Mouse (Mus musculus) thymus, postnatal 10 days (tissue): ENCODE measurements around the gene 1700022I11Rik.
"Not testable (repeated sequence)": the region's sequence is repeated elsewhere in the genome, so short reads cannot be mapped to it uniquely, and the experiment has no call there.

Experiments
- DNase-seq, 2 experiments: peaks; one replicate each; pipeline ENCODE4 v3.0.0; 2021; ENCODE audit warnings: low spot score in 2 of 2

Gene 1700022I11Rik

GRCm38 (mm10) chr4:42951206-42952195, 17.9 kb upstream of the 1700022I11Rik start:
- DNase-seq: no peak

DNA sequence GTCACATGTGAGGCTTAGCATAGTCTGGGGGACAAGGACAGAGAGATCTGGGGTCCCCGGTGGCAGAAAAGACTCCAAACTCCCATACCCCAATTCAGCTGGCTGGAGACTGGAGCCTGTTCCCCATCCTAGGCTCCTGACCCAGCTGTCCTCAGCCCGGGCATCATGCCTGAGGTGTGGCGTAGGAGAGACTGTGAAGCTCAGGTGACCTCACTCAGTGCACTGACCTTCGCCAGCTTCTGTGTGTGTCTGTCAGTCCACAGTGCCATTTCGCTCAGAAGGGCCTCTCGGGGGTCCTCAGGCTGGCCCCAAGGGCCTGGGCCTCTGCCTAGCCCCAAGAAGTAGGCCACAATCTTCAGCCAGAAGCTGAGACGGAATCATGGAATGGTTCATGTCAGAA, 16.8 kb upstream of the 1700022I11Rik start:
- DNase-seq: no peak

GRCm38 (mm10) chr4:42953435-42954094, 15.8 kb upstream of the 1700022I11Rik start:
- no peak for DNase-seq

- DNase-seq: peak in 1 of 2 experiments; percentile 39
Observed at GRCm38 (mm10) chr4:42954297-42954696, 15.1 kb upstream of the 1700022I11Rik start.

DNA sequence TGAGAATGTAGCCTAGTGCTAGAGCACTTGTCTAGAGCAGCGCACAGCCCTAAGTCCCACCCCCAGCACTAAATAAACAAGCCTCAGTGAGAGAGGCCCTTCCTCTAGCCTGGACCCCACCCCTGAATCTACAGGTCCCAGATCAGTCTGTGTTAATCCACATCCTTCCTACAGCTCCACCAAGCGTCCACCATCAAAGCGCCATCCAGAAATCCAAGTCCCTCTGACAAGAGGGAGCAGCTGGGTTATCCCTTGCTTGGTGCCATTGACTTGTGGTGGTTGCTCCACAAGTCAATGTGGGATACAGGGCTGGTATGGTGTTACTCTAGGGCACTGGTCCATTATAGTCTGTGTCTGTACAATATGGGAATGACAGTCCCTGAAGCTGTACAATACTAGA, 14.2 kb upstream of the 1700022I11Rik start:
- no peak for DNase-seq

GRCm38 (mm10) chr4:42956581-42956980, 12.8 kb upstream of the 1700022I11Rik start:
- no peak for DNase-seq

DNA sequence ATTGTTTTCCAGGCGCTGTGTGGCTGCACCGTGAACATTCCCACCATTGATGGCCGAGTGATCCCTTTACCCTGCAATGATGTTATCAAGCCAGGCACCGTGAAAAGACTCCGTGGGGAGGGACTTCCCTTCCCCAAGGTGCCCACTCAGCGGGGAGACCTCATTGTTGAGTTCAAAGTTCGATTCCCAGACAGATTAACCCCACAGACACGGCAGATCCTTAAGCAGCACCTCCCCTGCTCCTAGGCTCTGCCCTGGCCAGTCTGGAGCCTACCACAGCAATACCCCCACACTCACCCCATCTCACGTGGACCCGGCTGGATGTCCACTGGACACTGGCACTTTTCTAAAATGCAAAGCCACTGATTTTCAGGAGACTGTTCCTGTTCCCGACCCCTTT, 12.1 kb upstream of the 1700022I11Rik start:
- no peak for DNase-seq

DNA sequence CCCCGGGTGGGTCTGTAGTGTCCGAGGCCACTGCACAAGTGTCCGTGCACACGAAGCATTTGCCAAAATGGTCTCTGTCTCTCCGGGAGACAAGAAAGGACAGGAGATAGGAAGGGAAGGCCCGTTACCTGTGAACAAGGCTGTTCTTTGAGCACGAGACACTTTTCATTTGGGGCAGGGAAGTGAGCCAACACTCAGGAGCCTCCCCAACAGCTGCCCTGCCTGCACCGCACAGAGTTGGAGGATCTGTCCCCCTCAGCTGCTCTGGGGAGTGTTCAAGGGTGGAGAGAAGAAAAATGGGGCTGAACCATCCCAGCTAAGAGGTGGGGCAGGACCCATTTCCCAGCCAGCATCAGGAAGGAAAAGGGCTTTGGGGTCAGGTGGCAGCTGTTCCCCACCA, 11.4 kb upstream of the 1700022I11Rik start:
- DNase-seq: no peak

DNA sequence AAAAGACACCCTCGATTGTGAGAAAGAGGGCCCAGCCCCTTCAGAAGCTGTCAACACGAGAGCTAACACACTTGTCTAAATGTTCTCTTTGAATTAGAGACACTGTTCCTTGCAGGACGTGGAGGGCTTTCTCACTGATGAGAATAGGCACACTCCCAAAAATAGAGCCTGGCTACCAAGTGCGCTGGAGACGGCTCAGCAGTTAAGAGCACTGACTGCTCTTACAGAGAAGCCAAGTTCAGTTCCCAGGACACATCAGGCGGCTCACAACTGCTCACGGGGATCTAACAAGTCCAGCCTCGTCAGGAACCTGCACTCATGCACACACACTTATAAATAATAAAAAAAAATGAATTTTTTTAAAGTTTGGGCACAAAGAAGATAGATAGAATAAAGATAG, 10.5 kb upstream of the 1700022I11Rik start:
- no peak for DNase-seq

GRCm38 (mm10) chr4:42959382-42959781, 10.0 kb upstream of the 1700022I11Rik start:
- no peak for DNase-seq

DNA sequence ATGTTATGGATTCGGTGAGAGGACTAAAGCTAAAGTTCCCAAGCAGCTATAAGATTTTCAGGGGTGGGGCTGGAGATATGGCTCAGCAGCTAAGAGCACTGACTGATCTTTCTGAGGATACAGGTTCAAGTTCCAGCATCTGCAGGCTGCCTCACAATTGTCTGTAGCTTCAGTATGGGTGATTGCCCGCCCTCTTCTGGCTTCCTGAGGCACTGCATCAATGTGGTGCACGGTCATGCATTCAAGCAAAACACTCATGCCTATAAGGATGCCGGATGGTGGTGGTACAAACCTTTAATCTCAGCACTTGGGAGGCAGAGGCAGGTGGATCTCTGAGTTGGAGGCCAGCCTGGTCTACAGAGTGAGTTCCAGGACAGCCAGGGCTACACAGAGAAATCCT, 7.8 kb upstream of the 1700022I11Rik start:
- peak in 1 of 2 experiments; percentile 60 for DNase-seq

GRCm38 (mm10) chr4:42963480-42963879, 5.9 kb upstream of the 1700022I11Rik start:
- DNase-seq: no peak

DNA sequence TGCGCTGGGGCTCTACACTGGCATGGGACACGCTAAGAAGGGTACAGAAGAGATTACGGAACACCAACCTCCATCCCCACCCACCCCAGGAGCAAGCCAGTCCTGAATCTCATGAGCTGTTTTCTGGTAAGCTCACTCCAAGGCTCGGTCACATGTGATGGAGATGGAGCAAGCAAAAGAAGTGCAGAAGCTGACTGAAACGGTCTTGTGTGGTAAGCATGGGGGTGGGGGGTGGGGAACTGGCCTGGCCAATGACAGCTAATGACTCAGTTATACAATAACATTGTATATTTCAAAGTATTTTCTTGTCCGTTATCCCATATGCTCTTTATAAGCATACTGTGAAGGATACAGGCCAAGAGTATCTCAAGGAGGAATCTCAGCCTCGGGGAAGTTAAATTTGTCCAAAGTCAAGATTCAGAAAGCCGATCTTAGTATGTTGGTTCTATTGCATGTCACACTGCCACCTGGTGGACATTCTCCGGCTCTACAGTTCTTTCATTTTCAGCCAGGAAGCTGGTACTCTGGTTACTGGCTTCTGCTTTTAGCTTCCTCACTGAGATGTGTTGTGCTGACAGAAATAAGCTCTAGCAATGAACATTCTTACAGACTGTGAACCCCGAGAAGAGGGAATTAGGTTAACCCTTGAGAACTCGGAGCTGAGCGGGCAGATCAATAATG, 4.2 kb upstream of the 1700022I11Rik start:
- peak in 1 of 2 experiments; percentile 51 for DNase-seq

DNA sequence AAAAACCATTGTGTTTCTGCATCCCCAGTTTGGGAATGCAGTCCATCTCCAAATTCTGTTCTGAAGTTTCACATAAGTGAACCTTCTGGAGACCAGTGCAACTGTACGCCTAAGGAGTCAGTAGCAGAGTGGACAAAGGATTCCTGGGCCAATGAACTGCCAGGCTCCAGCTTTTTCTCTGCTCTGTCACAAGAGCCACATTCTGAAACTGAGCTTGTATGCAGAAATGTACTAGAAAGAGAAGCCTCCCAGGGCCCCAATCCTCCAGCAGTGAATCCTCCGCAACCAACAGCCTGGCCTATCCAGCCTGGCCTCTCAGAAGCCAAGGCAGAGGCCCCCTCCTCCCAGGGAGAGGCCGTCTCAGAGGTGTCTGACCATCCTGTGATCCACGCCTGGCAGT, 3.5 kb downstream of the 1700022I11Rik start:
- DNase-seq: no peak

- DNase-seq: no peak
Observed at GRCm38 (mm10) chr4:42973868-42974267, 4.5 kb downstream of the 1700022I11Rik start.

DNA sequence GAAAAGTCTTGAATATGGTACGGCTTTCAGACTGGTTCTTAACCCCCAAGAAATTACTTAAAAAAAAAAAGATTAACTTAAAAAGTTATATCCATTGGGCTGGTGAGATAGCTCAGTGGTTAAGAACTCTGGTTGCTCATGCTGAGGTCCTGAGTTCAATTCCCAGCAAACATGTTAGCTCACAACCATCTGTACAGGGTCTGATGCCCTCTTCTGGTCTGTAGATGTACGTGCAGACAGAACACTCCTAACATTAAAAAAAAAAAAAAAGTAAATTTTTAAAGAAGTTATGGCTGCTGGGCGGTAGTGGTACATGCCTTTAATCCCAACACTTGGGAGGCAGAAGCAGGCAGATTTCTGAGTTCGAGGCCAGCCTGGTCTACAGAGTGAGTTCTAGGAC, 8.7 kb downstream of the 1700022I11Rik start:
- no peak for DNase-seq

DNA sequence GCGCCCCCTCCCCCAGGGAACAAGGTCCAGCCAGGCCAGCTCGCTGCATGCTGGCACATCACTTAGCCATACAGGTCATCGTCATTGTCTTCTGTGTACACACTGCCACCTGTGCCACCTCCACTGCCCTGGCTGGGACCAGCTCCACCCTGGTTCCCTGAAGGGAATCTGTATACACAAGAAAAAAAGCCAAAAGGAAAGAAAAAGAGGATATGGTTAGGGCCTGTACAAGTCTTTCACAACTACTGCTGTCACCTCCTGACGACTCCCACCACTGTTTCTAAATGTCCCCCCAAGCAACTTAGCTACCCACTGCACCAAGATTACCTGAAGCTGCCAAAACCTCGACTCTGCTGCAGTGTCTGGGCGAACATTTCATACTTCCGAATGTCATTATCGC, 11.1 kb downstream of the 1700022I11Rik start:
- DNase-seq: not testable (repeated sequence)

- DNase-seq: no peak
Observed at GRCm38 (mm10) chr4:42988296-42988695, 18.9 kb downstream of the 1700022I11Rik start.

DNA sequence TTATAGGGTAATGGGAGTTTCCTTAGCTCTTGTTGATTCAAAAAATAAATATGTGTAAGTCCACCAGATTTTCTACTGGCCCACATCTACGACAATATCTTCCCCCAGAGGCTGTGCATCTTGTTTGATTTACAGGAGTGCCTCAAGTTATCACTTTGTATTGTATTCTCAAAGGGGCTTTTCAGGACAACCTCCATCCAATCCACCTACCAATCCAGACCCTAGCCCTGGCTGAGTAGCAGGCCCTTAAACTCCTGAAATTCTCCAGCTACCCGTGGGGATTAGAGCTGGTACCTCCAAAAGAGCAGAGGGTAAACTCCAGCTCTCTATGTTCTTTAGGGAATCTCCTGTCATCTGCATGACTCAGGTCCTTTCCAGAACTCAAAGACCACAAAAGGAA, 28.6 kb downstream of the 1700022I11Rik start:
- DNase-seq: no peak

DNA sequence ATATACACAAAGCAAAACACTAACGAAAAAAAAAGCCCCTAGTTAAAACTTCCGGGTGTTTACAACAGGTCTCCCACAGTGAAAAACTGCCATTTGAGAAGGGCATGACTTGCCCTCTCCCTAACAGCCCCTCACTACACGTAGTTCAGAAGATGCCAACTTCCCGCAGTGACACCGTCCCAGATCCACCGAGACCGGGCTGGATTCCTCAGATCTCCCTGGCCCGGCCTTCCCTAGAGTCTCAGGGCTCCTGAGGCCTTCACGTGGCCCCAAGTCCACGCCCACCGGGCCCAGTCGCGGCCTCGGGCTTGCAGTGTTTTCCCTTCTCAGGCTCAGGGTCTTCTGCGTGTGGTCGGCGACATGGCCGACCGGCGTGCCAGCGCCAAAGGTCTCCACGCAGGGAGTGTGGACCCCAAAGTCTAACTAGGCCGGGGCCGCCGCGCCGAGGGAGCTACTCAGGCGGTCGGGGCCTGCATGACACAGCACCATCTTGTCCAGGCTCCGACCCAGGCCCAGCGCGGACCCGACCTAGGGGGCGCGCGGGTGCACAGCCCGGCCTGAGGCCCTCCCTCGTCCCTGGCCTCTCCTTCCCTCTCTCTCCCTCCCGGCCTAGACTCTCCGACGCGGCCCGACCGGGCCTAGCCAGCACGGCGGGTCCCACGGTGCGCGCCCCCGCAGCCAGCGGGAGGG, 30.2 kb downstream of the 1700022I11Rik start:
- DNase-seq: peak; percentile 58 to 61

GRCm38 (mm10) chr4:43000141-43000986, 31.0 kb downstream of the 1700022I11Rik start, which contains the start of gene Vcp:
Gene Vcp (minus strand): TSS chr4:43000507.
- DNase-seq: peak; percentile 98 to 99
